Mouse (Mus musculus) limb, embryonic 11.5 days (tissue): Measurements from ENCODE around the gene Il25. TPM values are rescaled to one million over a fixed set of nuclear protein-coding genes. Genes with fewer than 3 reads are reported as not detected.
A peak's percentile ranks its signal among the peaks of the same experiment; 100 is the strongest.

Experiments
- ATAC-seq: fragments of 200-750 bp; cut with Nextera tagmentation; 2 replicates; pipeline ENCODE4 v1.8.0; 2017; ENCODE audit warnings: low read depth; ENCODE audit not compliant: insufficient number of reproducible peaks, low FRiP score, low TSS enrichment
- DNase-seq: peaks from one replicate; pipeline ENCODE4 v3.0.0-alpha.2; 2015; ENCODE audit warnings: low spot score
- H3K27ac ChIP-seq: fragments of 300-500 bp; sonication (generic); replicated peaks from 2 replicates; pipeline ENCODE4 v1.5.1; 2014; ENCODE audit warnings: low read depth, mild to moderate bottlenecking, low read length
- H3K27me3 ChIP-seq: fragments of 300-500 bp; sonication (generic); 2 replicates; pipeline ENCODE4 v1.6.1; 2014; ENCODE audit warnings: mild to moderate bottlenecking, low read length, mixed read lengths; ENCODE audit not compliant: control insufficient read depth, insufficient read depth
- H3K36me3 ChIP-seq: fragments of 300-500 bp; sonication (generic); 2 replicates; pipeline ENCODE4 v1.6.1; 2014; ENCODE audit warnings: mild to moderate bottlenecking, low read length, moderate library complexity, mixed read lengths; ENCODE audit not compliant: control insufficient read depth, insufficient read depth
- H3K4me1 ChIP-seq: fragments of 300-500 bp; sonication (generic); 2 replicates; pipeline ENCODE4 v1.6.1; 2014; ENCODE audit warnings: low read length, mixed read lengths; ENCODE audit not compliant: control insufficient read depth, insufficient read depth
- H3K4me2 ChIP-seq: fragments of 300-500 bp; sonication (generic); 2 replicates; pipeline ENCODE4 v1.6.1; 2014; ENCODE audit warnings: low read depth, mild to moderate bottlenecking, moderate library complexity; ENCODE audit not compliant: severe bottlenecking
- H3K4me3 ChIP-seq: fragments of 300-500 bp; sonication (generic); 2 replicates; pipeline ENCODE4 v1.5.1; 2014; ENCODE audit warnings: low read depth, low read length
- H3K9ac ChIP-seq: fragments of 300-500 bp; sonication (generic); 2 replicates; pipeline ENCODE4 v1.6.1; 2014; ENCODE audit warnings: mild to moderate bottlenecking, low read length
- H3K9me3 ChIP-seq: fragments of 300-500 bp; sonication (generic); 2 replicates; pipeline ENCODE4 v1.6.1; 2016; ENCODE audit warnings: low read length; ENCODE audit not compliant: control insufficient read depth
- WGBS: fragments of 180-500 bp; shearing (Covaris S2); extraction: QIAGEN DNeasy Blood & Tissue Kit; methylation state at CpG from one replicate; pipeline ENCODE4 v1.1.7; 2014; 5-methylcytosine and 5-hydroxymethylcytosine counted together
- polyA plus RNA-seq: library from polyadenylated mRNA; unstranded; fragments of >200 nt; fragmentation: Nextera tagmentation; extraction: Ambion mirVana; gene quantifications from 2 replicates; pipeline ENCODE4 v1.2.1, GENCODE M21; 2014

The Il25 gene
- polyA plus RNA-seq, 1 experiment from 2014 or later, result not detected

GRCm38 (mm10) chr14:54936831-54937160, 4.3 kb downstream of the Il25 start:
- ATAC-seq, result no peak
- 67% methylated on average over 6 of the region's 6 CpGs for WGBS
- no peak overlapping the region for H3K4me3 ChIP-seq

GRCm38 (mm10) chr14:54937361-54938182, 5.1 kb downstream of the Il25 start:
- DNase-seq (no peak), ATAC-seq (no peak)
- H3K36me3 ChIP-seq, result no peaks in the 10 kb centered on the region
- H3K4me2 ChIP-seq, result no peak overlapping the region
- H3K4me1 ChIP-seq, result peaks cover 3% of the 10 kb centered on the region; the same call in 1 of the 2 replicates
- H3K9me3 ChIP-seq, result no peaks in the 10 kb centered on the region
- no peak overlapping the region for H3K4me3 ChIP-seq
- no peak overlapping the region for H3K27ac ChIP-seq
- H3K27me3 ChIP-seq, result no peaks in the 10 kb centered on the region
- 88% methylated on average over 16 of the region's 16 CpGs for WGBS
- H3K9ac ChIP-seq, result no peak overlapping the region

More at GRCm38 (mm10) chr14:54936831-54937160, 4.3 kb downstream of the Il25 start:
- DNase-seq, result no peak
- Histone ChIP-seq H3K9me3 (no peaks in the 10 kb centered on the region), H3K36me3 (no peaks in the 10 kb centered on the region), H3K9ac (no peak overlapping the region), H3K27me3 (no peaks in the 10 kb centered on the region), H3K4me1 (peaks cover 3% of the 10 kb centered on the region; the same call in 1 of the 2 replicates), H3K27ac (no peak overlapping the region), H3K4me2 (no peak overlapping the region)

- WGBS, result 81% methylated on average over 15 of the region's 15 CpGs
- Histone ChIP-seq H3K9ac (no peak overlapping the region), H3K4me2 (no peak overlapping the region), H3K27ac (no peak overlapping the region), H3K9me3 (no peaks in the 10 kb centered on the region), H3K4me3 (no peak overlapping the region), H3K36me3 (no peaks in the 10 kb centered on the region), H3K4me1 (0 out of 2 replicates have a peak, but pooled peaks cover 3% of the 10 kb centered on the region), H3K27me3 (no peaks in the 10 kb centered on the region)
- DNase-seq (no peak), ATAC-seq (no peak)
Observed at GRCm38 (mm10) chr14:54938431-54939219, 6.1 kb downstream of the Il25 start.

- ATAC-seq (no peak; the same call in 1 of the 2 replicates), DNase-seq (peak; percentile 76)
- no peak overlapping the region for H3K27ac ChIP-seq
- no peak overlapping the region for H3K9ac ChIP-seq
- H3K9me3 ChIP-seq, result no peaks in the 10 kb centered on the region
- no peaks in the 10 kb centered on the region for H3K27me3 ChIP-seq
- no peak overlapping the region for H3K4me2 ChIP-seq
- no peak overlapping the region for H3K4me3 ChIP-seq
- no peaks in the 10 kb centered on the region for H3K36me3 ChIP-seq
- WGBS, result 48% methylated on average over 12 of the region's 12 CpGs
- 0 out of 2 replicates have a peak, but pooled peaks cover 3% of the 10 kb centered on the region for H3K4me1 ChIP-seq
Observed at GRCm38 (mm10) chr14:54939434-54940175, 7.1 kb downstream of the Il25 start.

- no peak overlapping the region for H3K27ac ChIP-seq
- ATAC-seq, result no peak
- H3K4me3 ChIP-seq, result no peak overlapping the region
- H3K4me1 ChIP-seq, result 0 out of 2 replicates have a peak, but pooled peaks cover 3% of the 10 kb centered on the region
- WGBS, result 77% methylated on average over 3 of the region's 3 CpGs
- no peaks in the 10 kb centered on the region for H3K36me3 ChIP-seq
- no peaks in the 10 kb centered on the region for H3K9me3 ChIP-seq
- H3K27me3 ChIP-seq, result no peaks in the 10 kb centered on the region
- no peak overlapping the region for H3K4me2 ChIP-seq
- no peak for DNase-seq
- H3K9ac ChIP-seq, result no peak overlapping the region
Observed at GRCm38 (mm10) chr14:54940176-54940530, 7.7 kb downstream of the Il25 start.

GRCm38 (mm10) chr14:54941024-54941978, 8.8 kb downstream of the Il25 start:
- Histone ChIP-seq H3K4me1 (0 out of 2 replicates have a peak, but pooled peaks cover 3% of the 10 kb centered on the region), H3K4me2 (no peak overlapping the region), H3K36me3 (no peaks in the 10 kb centered on the region), H3K27me3 (no peaks in the 10 kb centered on the region), H3K9me3 (no peaks in the 10 kb centered on the region), H3K4me3 (no peak overlapping the region), H3K27ac (no peak overlapping the region), H3K9ac (no peak overlapping the region)
- DNase-seq (no peak), ATAC-seq (no peak)
- WGBS, result 62% methylated on average over 13 of the region's 13 CpGs

GRCm38 (mm10) chr14:54942479-54942878, 10.0 kb downstream of the Il25 start:
- 91% methylated on average over 8 of the region's 8 CpGs for WGBS

More at GRCm38 (mm10) chr14:54942479-54942878, 10.0 kb downstream of the Il25 start:
- Histone ChIP-seq H3K4me1 (no peaks in the 10 kb centered on the region), H3K36me3 (no peaks in the 10 kb centered on the region), H3K4me3 (no peak overlapping the region), H3K9me3 (no peaks in the 10 kb centered on the region), H3K4me2 (no peak overlapping the region), H3K27ac (no peak overlapping the region), H3K9ac (no peak overlapping the region), H3K27me3 (no peaks in the 10 kb centered on the region)
- ATAC-seq (no peak), DNase-seq (no peak)
